Mouse (Mus musculus) heart, embryonic 10.5 days (tissue): Measurements from ENCODE around the gene Gpank1. TPM values are rescaled to one million over a fixed set of nuclear protein-coding genes. Genes with fewer than 3 reads are reported as not detected.

Experiments used
- DNase-seq: peaks from one replicate; pipeline ENCODE4 v3.0.0-alpha.2; 2017; ENCODE audit warnings: low spot score
- H3K27ac ChIP-seq: fragments of 300-500 bp; sonication (generic); 2 replicates; pipeline ENCODE4 v1.5.1; 2016; ENCODE audit warnings: mild to moderate bottlenecking
- H3K27me3 ChIP-seq: fragments of 300-500 bp; sonication (generic); 2 replicates; pipeline ENCODE4 v1.6.1; 2016; ENCODE audit warnings: mild to moderate bottlenecking; ENCODE audit not compliant: poor library complexity, insufficient read depth, severe bottlenecking
- H3K36me3 ChIP-seq: fragments of 300-500 bp; sonication (generic); 2 replicates; pipeline ENCODE4 v1.6.1; 2016; ENCODE audit warnings: mild to moderate bottlenecking, moderate library complexity
- H3K4me1 ChIP-seq: fragments of 300-500 bp; sonication (generic); 2 replicates; pipeline ENCODE4 v1.6.1; 2016; ENCODE audit warnings: mild to moderate bottlenecking
- H3K4me3 ChIP-seq: fragments of 300-500 bp; sonication (generic); 2 replicates; pipeline ENCODE4 v1.5.1; 2016; ENCODE audit warnings: mild to moderate bottlenecking, moderate library complexity
- H3K9me3 ChIP-seq: fragments of 300-500 bp; sonication (generic); 2 replicates; pipeline ENCODE4 v1.6.1; 2016; ENCODE audit warnings: mild to moderate bottlenecking, moderate library complexity
- WGBS: fragments of 180-500 bp; shearing (Covaris S2); methylation state at CpG from one replicate; pipeline ENCODE4 v1.1.7; 2016; 5-methylcytosine and 5-hydroxymethylcytosine counted together
- polyA plus RNA-seq: library from polyadenylated mRNA; unstranded; fragments of >200 nt; fragmentation: Nextera tagmentation; extraction: Ambion mirVana; gene quantifications from 2 replicates; pipeline ENCODE4 v1.2.1, GENCODE M21; 2016

Gene Gpank1
- polyA plus RNA-seq, 1 experiment from 2014 or later, result 24.5 TPM

GRCm38 (mm10) chr17:35126206-35126611 lies 5.0 kb downstream of the Gpank1 start, which contains the start of gene D17H6S53E:
TSS of gene D17H6S53E (plus strand) at chr17:35126373.
- under 1% methylated on average over 36 of the region's 36 CpGs for WGBS
- DNase-seq, result peak; percentile 90
- Histone ChIP-seq H3K27me3 (no peaks in the 10 kb centered on the region), H3K9me3 (no peaks in the 10 kb centered on the region), H3K36me3 (peaks cover 47% of the 10 kb centered on the region), H3K4me1 (peaks cover 45% of the 10 kb centered on the region), H3K27ac (peak within 1 kb of the TSS; percentile 93), H3K4me3 (peak within 1 kb of the TSS; percentile 81)

- Histone ChIP-seq H3K9me3 (no peaks in the 10 kb centered on the region), H3K27me3 (no peaks in the 10 kb centered on the region), H3K4me1 (peaks cover 43% of the 10 kb centered on the region), H3K27ac (peak overlapping the region; percentile 93), H3K36me3 (peaks cover 47% of the 10 kb centered on the region), H3K4me3 (peak overlapping the region; percentile 81)
- WGBS, result 70% methylated on average over 13 of the region's 13 CpGs
- DNase-seq, result no peak
Measured at GRCm38 (mm10) chr17:35127017-35127416, 5.8 kb downstream of the Gpank1 start.

- Histone ChIP-seq H3K27ac (no peak overlapping the region), H3K9me3 (no peaks in the 10 kb centered on the region), H3K4me3 (no peak overlapping the region), H3K36me3 (peaks cover 38% of the 10 kb centered on the region), H3K27me3 (no peaks in the 10 kb centered on the region), H3K4me1 (peaks cover 36% of the 10 kb centered on the region)
- 65% methylated on average over 11 of the region's 11 CpGs for WGBS
- no peak for DNase-seq
Measured at GRCm38 (mm10) chr17:35128996-35129395, 7.7 kb downstream of the Gpank1 start.

GRCm38 (mm10) chr17:35131038-35131437 lies 9.8 kb downstream of the Gpank1 start:
- Histone ChIP-seq H3K27ac (no peak overlapping the region), H3K9me3 (no peaks in the 10 kb centered on the region), H3K36me3 (peaks cover 27% of the 10 kb centered on the region), H3K4me3 (no peak overlapping the region), H3K27me3 (no peaks in the 10 kb centered on the region), H3K4me1 (peaks cover 27% of the 10 kb centered on the region)
- DNase-seq, result no peak
- WGBS, result 86% methylated on average over 8 of the region's 8 CpGs

GRCm38 (mm10) chr17:35131500-35132173 lies 10.4 kb downstream of the Gpank1 start, which contains the start of gene Apom:
TSS of gene Apom (minus strand) at chr17:35132050.
- 77% methylated on average over 15 of the region's 15 CpGs for WGBS
- no peak within 1 kb of the TSS for H3K4me3 ChIP-seq
- DNase-seq, result no peak
- no peaks in the 10 kb centered on the region for H3K9me3 ChIP-seq
- peaks cover 26% of the 10 kb centered on the region for H3K4me1 ChIP-seq
- H3K36me3 ChIP-seq, result peaks cover 27% of the 10 kb centered on the region
- no peaks in the 10 kb centered on the region for H3K27me3 ChIP-seq
- H3K27ac ChIP-seq, result no peak within 1 kb of the TSS

GRCm38 (mm10) chr17:35132174-35132560 lies 10.9 kb downstream of the Gpank1 start:
- H3K27me3 ChIP-seq, result no peaks in the 10 kb centered on the region
- H3K27ac ChIP-seq, result no peak overlapping the region

GRCm38 (mm10) chr17:35133517-35133916 lies 12.3 kb downstream of the Gpank1 start:
- Histone ChIP-seq H3K36me3 (peaks cover 26% of the 10 kb centered on the region), H3K4me1 (peaks cover 19% of the 10 kb centered on the region), H3K27me3 (no peaks in the 10 kb centered on the region), H3K4me3 (no peak overlapping the region), H3K27ac (no peak overlapping the region), H3K9me3 (no peaks in the 10 kb centered on the region)
- 88% methylated on average over 7 of the region's 7 CpGs for WGBS
- no peak for DNase-seq

More at GRCm38 (mm10) chr17:35132174-35132560, 10.9 kb downstream of the Gpank1 start:
- Histone ChIP-seq H3K4me1 (peaks cover 26% of the 10 kb centered on the region), H3K36me3 (peaks cover 27% of the 10 kb centered on the region), H3K9me3 (no peaks in the 10 kb centered on the region), H3K4me3 (no peak overlapping the region)
- WGBS, result 71% methylated on average over 3 of the region's 3 CpGs
- DNase-seq, result no peak

GRCm38 (mm10) chr17:35134801-35135590 lies 13.7 kb downstream of the Gpank1 start, which contains the start of gene Bag6:
TSS of gene Bag6 (plus strand) at chr17:35135178.
- no peaks in the 10 kb centered on the region for H3K27me3 ChIP-seq
- H3K27ac ChIP-seq, result peak within 1 kb of the TSS; percentile 99
- peaks cover 12% of the 10 kb centered on the region; the same call in 1 of the 2 replicates for H3K4me1 ChIP-seq
- peak; percentile 95 for DNase-seq
- H3K9me3 ChIP-seq, result no peaks in the 10 kb centered on the region
- WGBS, result under 1% methylated on average over 66 of the region's 66 CpGs
- H3K36me3 ChIP-seq, result peaks cover 32% of the 10 kb centered on the region
- peak within 1 kb of the TSS; percentile 84 for H3K4me3 ChIP-seq

- Histone ChIP-seq H3K4me1 (peaks cover 12% of the 10 kb centered on the region; the same call in 1 of the 2 replicates), H3K27ac (peak overlapping the region; percentile 99), H3K27me3 (no peaks in the 10 kb centered on the region), H3K9me3 (no peaks in the 10 kb centered on the region), H3K36me3 (peaks cover 34% of the 10 kb centered on the region), H3K4me3 (peak overlapping the region; percentile 84)
- DNase-seq, result no peak
- WGBS, result under 1% methylated on average over 42 of the region's 43 CpGs
Measured at GRCm38 (mm10) chr17:35135591-35136320, 14.5 kb downstream of the Gpank1 start.

GRCm38 (mm10) chr17:35139269-35139668 lies 18.0 kb downstream of the Gpank1 start:
- Histone ChIP-seq H3K4me3 (no peak overlapping the region), H3K36me3 (peaks cover 65% of the 10 kb centered on the region), H3K27me3 (no peaks in the 10 kb centered on the region), H3K27ac (no peak overlapping the region), H3K4me1 (peaks cover 12% of the 10 kb centered on the region; the same call in 1 of the 2 replicates), H3K9me3 (no peaks in the 10 kb centered on the region)
- 89% methylated on average over 3 of the region's 3 CpGs for WGBS
- DNase-seq, result no peak

- Histone ChIP-seq H3K4me3 (no peak overlapping the region), H3K36me3 (peaks cover 78% of the 10 kb centered on the region), H3K9me3 (no peaks in the 10 kb centered on the region), H3K27ac (no peak overlapping the region), H3K4me1 (peaks cover 12% of the 10 kb centered on the region; the same call in 1 of the 2 replicates), H3K27me3 (no peaks in the 10 kb centered on the region)
- 71% methylated on average over 16 of the region's 16 CpGs for WGBS
- no peak for DNase-seq
Measured at GRCm38 (mm10) chr17:35140490-35140996, 19.3 kb downstream of the Gpank1 start.

- Histone ChIP-seq H3K9me3 (no peaks in the 10 kb centered on the region), H3K4me3 (no peak overlapping the region), H3K36me3 (peaks cover 92% of the 10 kb centered on the region), H3K27me3 (no peaks in the 10 kb centered on the region), H3K27ac (no peak overlapping the region), H3K4me1 (0 out of 2 replicates have a peak, but pooled peaks cover 4% of the 10 kb centered on the region)
- WGBS, result 92% methylated on average over 6 of the region's 6 CpGs
- no peak for DNase-seq
Measured at GRCm38 (mm10) chr17:35141971-35142370, 20.7 kb downstream of the Gpank1 start.
